Mouse (Mus musculus): ENCODE results near the gene Zkscan16.
A peak's percentile ranks its signal among the peaks of the same experiment; 100 is the strongest.

Zkscan16 gene

GRCm38 (mm10) chr4:59002948-59003805 lies 59.7 kb downstream of the Zkscan16 start, which contains the start of gene Gm20503:
Gene Gm20503, plus strand, starts transcription at chr4:59003210.
- peak; percentile 92 to 96 for DNase-seq

GRCm38 (mm10) chr4:59003806-59004200 lies 60.4 kb downstream of the Zkscan16 start:
- no peak for DNase-seq

GRCm38 (mm10) chr4:59006211-59006610 lies 62.8 kb downstream of the Zkscan16 start:
- DNase-seq = no peak

- peak in 1 of 2 experiments; percentile 17 for DNase-seq
These were observed 63.6 kb downstream of the Zkscan16 start for GRCm38 (mm10) chr4:59007016-59007415.

All from cerebellum, postnatal 25 days (tissue).